Mouse (Mus musculus) ES-Bruce4 (cell line): ENCODE measurements around the gene Map3k4.

Experiments
- CTCF ChIP-seq: IDR thresholded peaks from one replicate; pipeline ENCODE4 v1.8.1; 2011; ENCODE audit warnings: low read depth, low read length
- EP300 ChIP-seq: IDR thresholded peaks from 2 replicates; pipeline ENCODE4 v1.6.1; 2011; ENCODE audit warnings: low read depth, low read length; ENCODE audit not compliant: insufficient read depth

DNA sequence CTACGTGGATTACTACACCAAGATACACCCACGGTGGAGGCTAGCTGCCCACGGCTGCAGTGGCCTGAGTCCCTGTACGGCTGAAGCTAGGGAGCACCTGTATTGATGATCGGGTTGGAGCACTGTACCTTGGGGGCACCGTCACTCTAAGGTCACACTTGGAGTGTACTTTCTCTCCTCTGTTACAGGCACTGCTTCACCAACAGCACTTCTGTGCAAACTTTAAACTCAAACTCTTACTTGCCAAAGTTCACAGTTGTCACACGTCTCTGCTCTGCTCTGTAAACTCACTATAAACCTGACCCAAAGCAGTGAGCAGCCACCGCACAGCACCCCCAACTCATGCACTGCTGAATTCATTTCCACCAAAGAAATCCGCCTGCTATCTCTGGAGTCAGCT is 9.1 kb downstream of the Map3k4 start:
- TF ChIP-seq CTCF = no peak
- no peak for TF ChIP-seq EP300
